Mouse (Mus musculus): ENCODE data around the gene Chd2. TPM values are rescaled to one million over a fixed set of nuclear protein-coding genes. Genes with fewer than 3 reads are reported as not detected.

Chd2 gene
- polyA plus RNA-seq, 1 experiment from 2014 or later = 58.9 TPM

GRCm38 (mm10) chr7:73452187-73452808 lies 89.3 kb downstream of the Chd2 start:
- 91% methylated on average over 3 of the region's 3 CpGs for WGBS
- Histone ChIP-seq H3K27ac (ENCODE audit: low read length) (no peak overlapping the region), H3K27me3 (ENCODE audit: control insufficient read depth, insufficient read depth, low read depth, low read length) (no peaks in the 10 kb centered on the region), H3K9ac (ENCODE audit: low read length) (no peak overlapping the region), H3K36me3 (ENCODE audit: control insufficient read depth, insufficient read depth, low read length) (peaks cover 78% of the 10 kb centered on the region), H3K4me3 (ENCODE audit: low read length) (no peak overlapping the region), H3K4me1 (replicated peaks; ENCODE audit: control insufficient read depth, insufficient read depth, low read length) (no peaks in the 10 kb centered on the region), H3K9me3 (ENCODE audit: control insufficient read depth, low read length) (no peaks in the 10 kb centered on the region), H3K4me2 (ENCODE audit: low read depth, low read length) (no peak overlapping the region)
- no peak for ATAC-seq (ENCODE audit: low read depth)

GRCm38 (mm10) chr7:73451594-73451993 lies 90.0 kb downstream of the Chd2 start:
- Histone ChIP-seq H3K9ac (ENCODE audit: low read length) (no peak overlapping the region), H3K9me3 (ENCODE audit: control insufficient read depth, low read length) (no peaks in the 10 kb centered on the region), H3K36me3 (ENCODE audit: control insufficient read depth, insufficient read depth, low read length) (peaks cover 82% of the 10 kb centered on the region), H3K27me3 (ENCODE audit: control insufficient read depth, insufficient read depth, low read depth, low read length) (no peaks in the 10 kb centered on the region), H3K27ac (ENCODE audit: low read length) (no peak overlapping the region), H3K4me3 (ENCODE audit: low read length) (no peak overlapping the region), H3K4me1 (replicated peaks; ENCODE audit: control insufficient read depth, insufficient read depth, low read length) (no peaks in the 10 kb centered on the region), H3K4me2 (ENCODE audit: low read depth, low read length) (no peak overlapping the region)
- 93% methylated on average over 4 of the region's 4 CpGs for WGBS
- ATAC-seq (ENCODE audit: low read depth) = no peak

GRCm38 (mm10) chr7:73442246-73442645 lies 99.4 kb downstream of the Chd2 start:
- no peak overlapping the region for H3K4me3 ChIP-seq (ENCODE audit: low read length)
- H3K27me3 ChIP-seq (ENCODE audit: control insufficient read depth, insufficient read depth, low read depth, low read length) = no peaks in the 10 kb centered on the region
- H3K27ac ChIP-seq (ENCODE audit: low read length) = no peak overlapping the region
- no peaks in the 10 kb centered on the region for H3K9me3 ChIP-seq (ENCODE audit: control insufficient read depth, low read length)
- H3K9ac ChIP-seq (ENCODE audit: low read length) = no peak overlapping the region
- no peaks in the 10 kb centered on the region for H3K4me1 ChIP-seq (replicated peaks; ENCODE audit: control insufficient read depth, insufficient read depth, low read length)
- H3K4me2 ChIP-seq (ENCODE audit: low read depth, low read length) = no peak overlapping the region
- ATAC-seq (ENCODE audit: low read depth) = no peak
- peaks cover 83% of the 10 kb centered on the region for H3K36me3 ChIP-seq (ENCODE audit: control insufficient read depth, insufficient read depth, low read length)
- WGBS = 87% methylated on average over 4 of the region's 4 CpGs

DNA sequence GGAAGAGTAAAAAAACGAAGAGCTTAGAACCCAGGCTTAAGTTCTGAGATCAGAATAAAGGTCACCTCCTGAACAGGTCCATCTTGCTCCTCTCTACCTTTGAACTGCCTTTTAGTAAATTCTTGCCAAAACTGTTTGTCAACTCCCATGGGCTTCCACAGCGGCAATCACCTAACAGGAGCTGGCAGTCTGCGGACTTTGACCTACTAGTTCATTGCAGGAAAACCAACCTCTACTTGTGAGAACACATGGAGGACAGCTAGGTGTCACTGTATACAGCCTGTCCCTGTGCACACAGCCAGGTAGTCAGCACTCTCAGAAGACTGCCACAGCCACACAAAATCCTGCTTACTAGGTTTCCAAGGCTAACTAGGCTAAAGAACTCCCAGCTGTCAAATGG lies 99.8 kb downstream of the Chd2 start:
- H3K27me3 ChIP-seq (ENCODE audit: control insufficient read depth, insufficient read depth, low read depth, low read length) = no peaks in the 10 kb centered on the region
- H3K4me1 ChIP-seq (replicated peaks; ENCODE audit: control insufficient read depth, insufficient read depth, low read length) = no peaks in the 10 kb centered on the region
- no peak overlapping the region for H3K4me2 ChIP-seq (ENCODE audit: low read depth, low read length)
- H3K27ac ChIP-seq (ENCODE audit: low read length) = no peak overlapping the region
- H3K36me3 ChIP-seq (ENCODE audit: control insufficient read depth, insufficient read depth, low read length) = peaks cover 83% of the 10 kb centered on the region
- H3K4me3 ChIP-seq (ENCODE audit: low read length) = no peak overlapping the region
- H3K9ac ChIP-seq (ENCODE audit: low read length) = no peak overlapping the region
- 99% methylated on average over 3 of the region's 3 CpGs for WGBS
- no peaks in the 10 kb centered on the region for H3K9me3 ChIP-seq (ENCODE audit: control insufficient read depth, low read length)
- ATAC-seq (ENCODE audit: low read depth) = no peak

- H3K4me1 ChIP-seq (replicated peaks; ENCODE audit: control insufficient read depth, insufficient read depth, low read length) = no peaks in the 10 kb centered on the region
- H3K27ac ChIP-seq (ENCODE audit: low read length) = no peak overlapping the region
- no peak overlapping the region for H3K4me2 ChIP-seq (ENCODE audit: low read depth, low read length)
These were observed 105.9 kb downstream of the Chd2 start for GRCm38 (mm10) chr7:73435685-73436084.

DNA sequence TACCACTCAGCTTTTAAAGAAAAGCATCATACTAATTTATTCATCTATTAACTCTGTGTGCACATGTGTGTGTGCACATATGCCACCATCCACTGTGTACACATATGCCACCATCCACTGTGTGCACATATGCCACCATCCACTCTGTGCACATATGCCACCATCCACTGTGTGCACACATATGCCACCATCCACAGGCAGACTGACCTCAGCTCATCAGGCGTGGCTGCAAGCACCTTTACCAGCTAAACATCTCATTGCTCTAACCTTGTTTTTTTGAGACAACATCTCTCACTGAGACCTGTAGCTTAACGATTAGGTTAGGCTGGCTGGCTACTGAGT lies 107.3 kb downstream of the Chd2 start:
- H3K4me3 ChIP-seq (ENCODE audit: low read length) = no peak overlapping the region
- H3K9me3 ChIP-seq (ENCODE audit: control insufficient read depth, low read length) = no peaks in the 10 kb centered on the region
- no peak overlapping the region for H3K27ac ChIP-seq (ENCODE audit: low read length)
- no peak overlapping the region for H3K9ac ChIP-seq (ENCODE audit: low read length)
- ATAC-seq (ENCODE audit: low read depth) = no peak
- H3K4me1 ChIP-seq (replicated peaks; ENCODE audit: control insufficient read depth, insufficient read depth, low read length) = no peaks in the 10 kb centered on the region
- H3K27me3 ChIP-seq (ENCODE audit: control insufficient read depth, insufficient read depth, low read depth, low read length) = no peaks in the 10 kb centered on the region
- peaks cover 58% of the 10 kb centered on the region for H3K36me3 ChIP-seq (ENCODE audit: control insufficient read depth, insufficient read depth, low read length)
- H3K4me2 ChIP-seq (ENCODE audit: low read depth, low read length) = no peak overlapping the region
- WGBS = 92% methylated on average over 2 of the region's 2 CpGs

More at GRCm38 (mm10) chr7:73435685-73436084, 105.9 kb downstream of the Chd2 start:
- H3K9ac ChIP-seq (ENCODE audit: low read length) = no peak overlapping the region
- H3K9me3 ChIP-seq (ENCODE audit: control insufficient read depth, low read length) = no peaks in the 10 kb centered on the region
- peaks cover 63% of the 10 kb centered on the region for H3K36me3 ChIP-seq (ENCODE audit: control insufficient read depth, insufficient read depth, low read length)
- 70% methylated on average over 12 of the region's 12 CpGs for WGBS
- no peak overlapping the region for H3K4me3 ChIP-seq (ENCODE audit: low read length)
- ATAC-seq (ENCODE audit: low read depth) = no peak
- no peaks in the 10 kb centered on the region for H3K27me3 ChIP-seq (ENCODE audit: control insufficient read depth, insufficient read depth, low read depth, low read length)

DNA sequence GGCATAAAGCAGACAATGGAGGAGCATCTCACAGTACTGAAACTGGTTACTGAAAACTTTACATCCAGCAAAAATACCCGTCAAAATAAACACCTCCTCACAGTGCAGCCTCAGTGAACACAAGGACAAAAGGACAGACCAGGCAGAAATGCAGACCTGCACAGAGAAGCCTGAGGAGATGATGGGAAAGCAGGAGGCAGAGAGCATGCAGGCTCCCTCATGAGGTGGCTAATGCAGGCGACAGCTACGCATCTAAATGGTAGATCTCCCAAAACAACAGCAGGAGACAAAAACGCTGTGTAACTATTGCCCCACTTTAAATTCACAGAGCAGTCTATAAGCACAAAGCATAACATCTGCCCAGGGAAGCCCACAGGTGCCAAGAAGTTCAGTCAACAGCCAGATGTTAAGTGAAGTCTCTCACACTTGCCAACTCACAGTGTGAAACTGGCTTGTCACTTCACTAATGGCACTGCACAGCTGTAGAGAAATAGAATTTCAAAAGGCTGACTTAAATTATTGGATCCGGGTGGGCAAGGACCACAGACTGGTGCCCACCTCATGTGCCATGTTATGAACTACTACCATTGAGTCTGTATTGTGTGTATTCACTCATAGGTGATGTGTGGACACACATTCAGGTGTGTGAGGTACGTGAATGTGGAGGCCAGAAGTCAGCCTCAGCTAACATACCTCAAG lies 107.8 kb downstream of the Chd2 start:
- Histone ChIP-seq H3K4me2 (ENCODE audit: low read depth, low read length) (no peak overlapping the region), H3K36me3 (ENCODE audit: control insufficient read depth, insufficient read depth, low read length) (peaks cover 58% of the 10 kb centered on the region), H3K9ac (ENCODE audit: low read length) (no peak overlapping the region), H3K9me3 (ENCODE audit: control insufficient read depth, low read length) (no peaks in the 10 kb centered on the region), H3K27ac (ENCODE audit: low read length) (no peak overlapping the region), H3K27me3 (ENCODE audit: control insufficient read depth, insufficient read depth, low read depth, low read length) (no peaks in the 10 kb centered on the region), H3K4me1 (replicated peaks; ENCODE audit: control insufficient read depth, insufficient read depth, low read length) (no peaks in the 10 kb centered on the region), H3K4me3 (ENCODE audit: low read length) (no peak overlapping the region)
- ATAC-seq (ENCODE audit: low read depth) = no peak
- 85% methylated on average over 6 of the region's 6 CpGs for WGBS

DNA sequence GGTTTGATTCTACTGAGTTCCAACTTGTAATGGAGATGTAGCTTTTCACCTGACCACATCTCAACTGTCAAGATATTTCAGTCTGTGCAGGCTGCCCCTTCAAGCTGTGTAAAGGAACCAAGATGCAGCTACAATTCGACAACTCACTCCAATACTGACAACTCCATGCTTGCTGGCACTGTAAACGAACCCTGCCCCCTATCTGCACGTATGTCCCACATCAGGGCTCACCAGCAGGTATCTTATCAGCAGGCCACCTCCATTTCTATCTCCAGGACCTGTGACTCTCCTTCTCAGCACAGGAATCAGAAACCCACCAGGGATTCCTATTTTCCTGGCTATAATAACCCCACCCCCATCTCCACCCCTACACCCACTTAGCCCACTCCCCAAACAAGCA lies 113.1 kb downstream of the Chd2 start:
- Histone ChIP-seq H3K9ac (ENCODE audit: low read length) (no peak overlapping the region), H3K9me3 (ENCODE audit: control insufficient read depth, low read length) (no peaks in the 10 kb centered on the region), H3K27ac (ENCODE audit: low read length) (no peak overlapping the region), H3K4me3 (ENCODE audit: low read length) (no peak overlapping the region), H3K36me3 (ENCODE audit: control insufficient read depth, insufficient read depth, low read length) (peaks cover 35% of the 10 kb centered on the region), H3K27me3 (ENCODE audit: control insufficient read depth, insufficient read depth, low read depth, low read length) (no peaks in the 10 kb centered on the region), H3K4me1 (replicated peaks; ENCODE audit: control insufficient read depth, insufficient read depth, low read length) (peaks cover 6% of the 10 kb centered on the region; the same call in 1 of the 2 replicates), H3K4me2 (ENCODE audit: low read depth, low read length) (no peak overlapping the region)
- ATAC-seq (ENCODE audit: low read depth) = no peak
- WGBS = 81% methylated on average over 3 of the region's 3 CpGs

- no peak overlapping the region for H3K4me3 ChIP-seq (ENCODE audit: low read length)
- no peak overlapping the region for H3K27ac ChIP-seq (ENCODE audit: low read length)
- no peak overlapping the region for H3K9ac ChIP-seq (ENCODE audit: low read length)
- ATAC-seq (ENCODE audit: low read depth) = no peak
- no peaks in the 10 kb centered on the region for H3K27me3 ChIP-seq (ENCODE audit: control insufficient read depth, insufficient read depth, low read depth, low read length)
- peaks cover 6% of the 10 kb centered on the region; the same call in 1 of the 2 replicates for H3K4me1 ChIP-seq (replicated peaks; ENCODE audit: control insufficient read depth, insufficient read depth, low read length)
- WGBS = 90% methylated on average over 6 of the region's 6 CpGs
- no peaks in the 10 kb centered on the region for H3K9me3 ChIP-seq (ENCODE audit: control insufficient read depth, low read length)
- peaks cover 35% of the 10 kb centered on the region for H3K36me3 ChIP-seq (ENCODE audit: control insufficient read depth, insufficient read depth, low read length)
- no peak overlapping the region for H3K4me2 ChIP-seq (ENCODE audit: low read depth, low read length)
These were observed 113.8 kb downstream of the Chd2 start for GRCm38 (mm10) chr7:73427794-73428193.
